Mouse (Mus musculus): ENCODE data around the gene Csrnp3. TPM values are rescaled to one million over a fixed set of nuclear protein-coding genes. Genes with fewer than 3 reads are reported as not detected.
"Not testable (repeated sequence)": the region's sequence is repeated elsewhere in the genome, so short reads cannot be mapped to it uniquely, and the experiment has no call there.

Csrnp3 gene
- total RNA-seq (2021): 10 to 100 TPM; 86.0 to 91.2 TPM

GRCm38 (mm10) chr2:65845551-65845950 lies at the start of gene Csrnp3:
Gene Csrnp3, plus strand, starts transcription at chr2:65845767.
- DNase-seq (ENCODE audit: low spot score in 2 of 2): peak; percentile 77 to 93
- intact Hi-C loops (cut with DNase I): loop anchor here (5.0 kb wide), 2 partner anchors 53 to 87 kb away; no protein-coding TSS in a partner anchor

DNA sequence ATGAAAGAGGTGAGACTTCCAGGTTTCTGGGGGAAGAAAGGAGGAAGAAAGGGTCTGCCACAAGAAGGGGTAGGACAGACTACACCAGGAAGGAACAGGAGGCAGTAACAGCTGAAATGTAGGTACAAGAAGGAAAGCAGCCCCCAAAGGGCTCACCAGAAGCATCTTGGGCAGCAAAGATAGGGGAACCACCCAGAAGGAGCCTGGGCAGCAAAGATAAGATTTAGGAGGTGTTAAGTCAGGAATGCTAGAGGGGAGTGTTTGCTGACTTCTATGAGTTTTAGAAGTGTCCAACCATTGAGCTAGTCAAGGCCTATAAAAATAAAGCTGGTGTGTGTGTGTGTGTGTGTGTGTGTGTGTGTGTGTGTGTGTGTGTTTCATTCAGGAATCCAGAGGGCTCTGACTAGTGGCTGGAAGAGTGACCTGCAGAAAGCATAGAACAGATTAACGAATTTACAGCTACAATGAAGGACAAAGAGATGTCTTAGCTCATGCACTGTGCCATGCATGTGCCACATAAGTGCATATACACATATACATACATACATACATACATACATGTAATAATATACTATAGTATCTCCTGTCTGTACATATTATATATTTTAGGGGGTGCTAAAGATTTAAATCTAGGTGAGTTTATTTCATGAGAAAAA lies 44.4 kb upstream of the Csrnp3 start:
- DNase-seq (ENCODE audit: low spot score in 2 of 2): no peak
- intact Hi-C loops (cut with DNase I): no loop called here

DNA sequence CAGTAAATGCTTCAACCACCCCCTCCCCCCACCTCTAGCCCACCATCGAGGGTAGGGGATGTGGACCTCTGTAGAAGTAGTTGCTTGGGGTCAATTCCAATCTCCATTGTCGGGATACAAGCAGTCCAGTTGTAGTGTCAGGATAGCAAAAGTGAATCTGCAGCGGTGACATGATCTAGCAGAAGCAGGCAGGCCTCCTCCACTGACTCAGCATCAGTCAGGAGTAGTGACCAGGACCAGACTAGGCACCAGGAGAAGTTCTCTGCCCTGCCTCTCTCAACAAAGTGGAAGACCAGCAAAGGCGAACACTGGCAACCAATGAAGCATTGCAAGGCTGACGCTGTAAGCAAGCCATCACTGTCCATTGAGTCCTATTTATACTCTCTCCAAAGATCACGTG lies 39.0 kb upstream of the Csrnp3 start:
- intact Hi-C loops (cut with DNase I): no loop called here
- no peak for DNase-seq (ENCODE audit: low spot score in 2 of 2)

- intact Hi-C loops (cut with DNase I): not testable (repeated sequence)
These were observed 34.4 kb upstream of the Csrnp3 start for GRCm38 (mm10) chr2:65811203-65811602.

GRCm38 (mm10) chr2:65818080-65818796 lies 27.3 kb upstream of the Csrnp3 start:
- intact Hi-C loops (cut with DNase I): no loop called here
- peak; percentile 39 to 41 for DNase-seq (ENCODE audit: low spot score in 2 of 2)

More at GRCm38 (mm10) chr2:65811203-65811602, 34.4 kb upstream of the Csrnp3 start:
- not testable (repeated sequence) for DNase-seq (ENCODE audit: low spot score in 2 of 2)

DNA sequence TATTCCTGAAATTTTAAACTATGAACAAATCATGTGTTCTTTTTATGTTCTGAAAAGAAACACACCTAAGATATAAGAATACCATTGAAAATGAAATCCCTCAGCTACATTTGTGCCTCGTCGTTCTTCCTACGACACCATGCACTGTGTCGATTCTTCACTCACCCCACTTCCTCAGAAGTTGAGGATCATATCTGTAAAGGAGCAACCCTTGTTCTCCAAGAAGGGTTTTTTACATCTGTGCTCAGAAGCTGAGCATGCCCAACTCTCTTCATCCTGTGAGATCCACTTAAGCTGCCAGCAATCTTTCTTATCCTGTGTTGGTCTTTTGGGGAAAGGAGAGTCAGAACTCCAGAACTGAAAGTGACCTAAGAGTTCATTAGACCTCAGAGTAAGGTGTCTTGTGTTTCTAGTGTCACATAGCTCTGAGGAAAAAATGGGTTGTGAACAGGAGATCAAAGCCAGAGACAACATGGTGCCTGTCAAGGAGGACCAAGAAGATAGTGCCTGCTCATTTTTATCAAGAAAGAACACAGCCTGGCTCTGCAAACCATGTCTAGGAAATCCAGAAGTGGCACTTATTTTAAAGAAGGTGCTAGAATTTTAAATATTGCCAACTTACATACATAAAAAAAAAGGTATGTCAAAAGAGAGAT lies 25.3 kb upstream of the Csrnp3 start:
- intact Hi-C loops (cut with DNase I): no loop called here
- no peak for DNase-seq (ENCODE audit: low spot score in 2 of 2)

GRCm38 (mm10) chr2:65826314-65826713 lies 19.3 kb upstream of the Csrnp3 start:
- intact Hi-C loops (cut with DNase I): no loop called here
- DNase-seq (ENCODE audit: low spot score in 2 of 2): peak in 1 of 2 experiments; percentile 22

GRCm38 (mm10) chr2:65826801-65827200 lies 18.8 kb upstream of the Csrnp3 start:
- peak in 1 of 2 experiments; percentile 67 for DNase-seq (ENCODE audit: low spot score in 2 of 2)
- intact Hi-C loops (cut with DNase I): no loop called here

DNA sequence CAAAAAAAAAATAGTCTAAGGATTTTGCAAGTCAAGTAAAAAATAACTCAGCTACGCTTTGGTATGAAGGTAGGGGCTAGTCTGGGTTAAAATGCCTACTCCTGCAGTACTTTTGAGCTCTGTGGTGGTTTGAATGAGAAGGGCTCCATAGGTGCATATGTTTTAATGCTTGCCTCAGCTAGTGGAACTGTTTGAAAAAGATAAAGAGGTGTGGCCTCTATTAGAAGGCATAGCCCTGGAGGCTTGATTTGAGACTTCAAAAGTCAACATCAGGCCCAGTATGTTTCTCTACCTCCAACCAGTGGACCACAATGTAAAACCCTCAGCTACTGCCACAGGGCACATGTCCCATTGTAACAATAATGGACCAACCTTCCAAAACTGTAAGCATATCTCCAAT lies 16.9 kb upstream of the Csrnp3 start:
- intact Hi-C loops (cut with DNase I): no loop called here
- no peak for DNase-seq (ENCODE audit: low spot score in 2 of 2)

DNA sequence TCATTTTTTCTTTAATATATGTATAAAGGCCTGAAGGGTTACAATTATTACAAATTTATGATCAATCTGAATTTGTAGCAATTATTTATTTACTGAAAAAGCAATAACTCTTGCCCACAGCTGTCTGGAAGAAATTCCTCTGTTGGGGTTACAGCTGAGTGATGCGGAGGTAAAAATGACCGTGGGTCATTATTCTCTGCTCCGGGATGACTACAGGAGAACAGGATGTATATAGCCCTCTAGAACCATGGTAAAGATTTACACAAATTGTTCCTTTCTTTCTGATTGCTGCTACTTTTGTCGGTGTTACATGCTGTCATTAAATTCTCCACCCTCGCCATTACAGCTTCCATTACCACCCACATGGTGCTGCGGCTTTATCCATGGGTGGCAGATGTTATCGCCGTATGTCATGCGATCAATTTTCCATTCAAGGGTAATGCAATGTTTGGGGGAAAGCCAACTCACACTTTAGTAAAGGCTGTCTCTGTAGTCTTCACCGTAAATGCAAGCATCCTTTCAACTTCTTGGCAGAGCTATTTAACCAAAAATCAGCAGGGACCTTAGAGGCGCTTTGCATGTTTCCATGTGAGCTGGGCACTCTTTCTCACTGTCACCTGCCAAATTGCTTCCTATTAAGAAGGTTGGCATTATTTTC lies 12.7 kb upstream of the Csrnp3 start:
- intact Hi-C loops (cut with DNase I): no loop called here
- DNase-seq (ENCODE audit: low spot score in 2 of 2): peak; percentile 36 to 52

GRCm38 (mm10) chr2:65833421-65833820 lies 12.1 kb upstream of the Csrnp3 start:
- DNase-seq (ENCODE audit: low spot score in 2 of 2): no peak
- intact Hi-C loops (cut with DNase I): no loop called here

GRCm38 (mm10) chr2:65841606-65842005 lies 4.0 kb upstream of the Csrnp3 start:
- intact Hi-C loops (cut with DNase I): no loop called here
- no peak for DNase-seq (ENCODE audit: low spot score in 2 of 2)

GRCm38 (mm10) chr2:65842356-65842755 lies 3.2 kb upstream of the Csrnp3 start:
- intact Hi-C loops (cut with DNase I): no loop called here
- no peak for DNase-seq (ENCODE audit: low spot score in 2 of 2)

- peak; percentile 31 to 44 for DNase-seq (ENCODE audit: low spot score in 2 of 2)
- intact Hi-C loops (cut with DNase I): loop anchor here (5.0 kb wide), 2 partner anchors 54 to 86 kb away; no protein-coding TSS in a partner anchor
These were observed 611 bp downstream of the Csrnp3 start for GRCm38 (mm10) chr2:65846000-65846755.

DNA sequence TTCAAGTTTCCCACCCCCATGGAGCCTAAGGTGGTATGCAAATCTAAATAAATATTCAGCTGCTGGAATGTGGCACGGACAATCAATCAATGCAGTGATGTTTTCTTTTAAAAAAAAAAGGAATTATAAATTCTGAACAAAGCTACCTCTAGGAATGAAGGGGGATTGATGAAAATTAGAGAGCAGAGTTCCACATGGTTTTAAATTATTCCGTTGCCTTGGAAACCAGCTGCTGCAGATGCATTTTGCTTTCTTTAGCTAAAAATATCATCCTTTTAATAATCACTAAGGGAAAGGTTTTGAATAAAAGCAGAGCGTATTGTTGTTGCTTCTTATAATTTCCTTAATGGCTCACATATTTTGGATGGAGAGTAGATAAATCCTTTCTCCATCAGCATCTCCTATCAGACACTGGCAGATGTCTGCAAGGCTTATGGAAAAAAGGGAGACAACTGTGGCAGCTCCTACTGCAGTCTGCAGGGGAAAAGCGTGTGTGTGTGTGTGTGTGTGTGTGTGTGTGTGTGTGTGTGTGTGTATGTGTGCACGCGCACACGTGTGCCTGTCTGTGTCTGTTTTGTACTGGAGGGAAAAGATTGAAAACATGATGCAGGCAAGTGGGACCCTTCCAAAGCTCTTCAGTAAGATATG lies 2.0 kb downstream of the Csrnp3 start:
- intact Hi-C loops (cut with DNase I): loop anchor here (5.0 kb wide), 2 partner anchors 55 to 85 kb away; no protein-coding TSS in a partner anchor

DNA sequence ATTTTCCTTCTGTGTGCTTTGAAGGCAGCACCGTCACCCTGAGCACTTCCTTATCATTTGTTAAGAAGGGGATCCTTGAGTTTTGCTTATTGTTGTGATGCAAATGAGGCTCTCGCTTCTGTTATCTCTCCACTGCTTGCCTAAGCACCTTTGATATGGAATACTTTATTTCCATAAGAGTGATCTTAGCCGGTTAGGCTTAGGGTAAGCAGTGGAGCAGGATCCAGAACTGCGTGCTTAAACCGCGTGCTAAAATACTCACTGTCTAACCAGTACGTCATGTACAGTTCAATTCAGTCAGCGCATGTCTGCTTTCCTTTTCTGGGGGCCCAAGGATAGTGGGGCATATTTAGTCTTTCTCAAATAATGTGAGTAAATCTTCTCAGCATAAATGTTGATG lies 3.1 kb downstream of the Csrnp3 start:
- peak in 1 of 2 experiments; percentile 34 for DNase-seq (ENCODE audit: low spot score in 2 of 2)
- intact Hi-C loops (cut with DNase I): loop anchor here (5.0 kb wide), 2 partner anchors 56 to 84 kb away; no protein-coding TSS in a partner anchor

More for the DNA sequence above, 2.0 kb downstream of the Csrnp3 start:
- DNase-seq (ENCODE audit: low spot score in 2 of 2): peak; percentile 44 to 47

GRCm38 (mm10) chr2:65850282-65850681 lies 4.7 kb downstream of the Csrnp3 start:
- intact Hi-C loops (cut with DNase I): not testable (repeated sequence)

GRCm38 (mm10) chr2:65856791-65857190 lies 11.2 kb downstream of the Csrnp3 start:
- no peak for DNase-seq (ENCODE audit: low spot score in 2 of 2)
- intact Hi-C loops (cut with DNase I): no loop called here

More at GRCm38 (mm10) chr2:65850282-65850681, 4.7 kb downstream of the Csrnp3 start:
- DNase-seq (ENCODE audit: low spot score in 2 of 2): not testable (repeated sequence)

Data from left cerebral cortex, postnatal 25 days (tissue).